Mouse (Mus musculus) liver, postnatal 0 days (tissue): Measurements from ENCODE around the gene Zfp609.

Experiments
- CTCF ChIP-seq: sonication (generic); IDR thresholded peaks from 2 replicates; pipeline ENCODE4 v1.5.1; 2016; ENCODE audit warnings: antibody characterized with exemption, low read depth
- EP300 ChIP-seq: IDR thresholded peaks from 2 replicates; pipeline ENCODE4 v1.6.1; 2016; ENCODE audit warnings: antibody characterized with exemption, low read depth, mild to moderate bottlenecking

GRCm38 (mm10) chr9:65785772-65786368, 41.5 kb downstream of the Zfp609 start:
- TF ChIP-seq CTCF: no peak
- TF ChIP-seq EP300: peak; percentile 66
